Mouse (Mus musculus) frontal cortex, adult 2 months (tissue): Measurements from ENCODE around the gene Gatad2b. TPM values are rescaled to one million over a fixed set of nuclear protein-coding genes. Genes with fewer than 3 reads are reported as not detected.
A peak's percentile ranks its signal among the peaks of the same experiment; 100 is the strongest.
"Not testable (repeated sequence)": the region's sequence is repeated elsewhere in the genome, so short reads cannot be mapped to it uniquely, and the experiment has no call there.

ENCODE experiments used
- DNase-seq, 2 experiments: peaks; one replicate each; pipeline ENCODE4 v3.0.0; 2022; ENCODE audit warnings: low spot score in 1 of 2; ENCODE audit errors: extremely low spot score in 1 of 2
- polyA plus RNA-seq: library from polyadenylated mRNA; depleted of rRNA; stranded (reverse); fragments of >200 nt; gene quantifications from 2 replicates; pipeline ENCODE4 v1.2.3, GENCODE M21; 2012

Gene Gatad2b
- polyA plus RNA-seq, 1 experiment: 38.4 TPM

- peak in 1 of 2 experiments; percentile 25 for DNase-seq
Observed at GRCm38 (mm10) chr3:90294064-90294440, 1.1 kb downstream of the Gatad2b start.

GRCm38 (mm10) chr3:90294651-90295050 lies 1.7 kb downstream of the Gatad2b start:
- DNase-seq: no peak

- no peak for DNase-seq
Observed at GRCm38 (mm10) chr3:90305801-90306200, 12.8 kb downstream of the Gatad2b start.

GRCm38 (mm10) chr3:90309589-90309988 lies 16.6 kb downstream of the Gatad2b start:
- DNase-seq: no peak

GRCm38 (mm10) chr3:90313367-90313766 lies 20.4 kb downstream of the Gatad2b start:
- no peak for DNase-seq

GRCm38 (mm10) chr3:90314241-90314640 lies 21.3 kb downstream of the Gatad2b start:
- no peak for DNase-seq

- no peak for DNase-seq
Observed at GRCm38 (mm10) chr3:90322289-90322688, 29.3 kb downstream of the Gatad2b start.

GRCm38 (mm10) chr3:90323119-90323518 lies 30.1 kb downstream of the Gatad2b start:
- DNase-seq: peak; percentile 40 to 82

- DNase-seq: no peak
Observed at GRCm38 (mm10) chr3:90332485-90332884, 39.5 kb downstream of the Gatad2b start.

- no peak for DNase-seq
Observed at GRCm38 (mm10) chr3:90335517-90335916, 42.5 kb downstream of the Gatad2b start.

GRCm38 (mm10) chr3:90338190-90338589 lies 45.2 kb downstream of the Gatad2b start:
- no peak for DNase-seq

- DNase-seq: no peak
Observed at GRCm38 (mm10) chr3:90340177-90340576, 47.2 kb downstream of the Gatad2b start.

GRCm38 (mm10) chr3:90342853-90343252 lies 49.9 kb downstream of the Gatad2b start:
- DNase-seq: not testable (repeated sequence)

- DNase-seq: no peak
Observed at GRCm38 (mm10) chr3:90347847-90348246, 54.9 kb downstream of the Gatad2b start.

- DNase-seq: no peak
Observed at GRCm38 (mm10) chr3:90357959-90358358, 65.0 kb downstream of the Gatad2b start.

- no peak for DNase-seq
Observed at GRCm38 (mm10) chr3:90359230-90359629, 66.3 kb downstream of the Gatad2b start.

- DNase-seq: no peak
Observed at GRCm38 (mm10) chr3:90361476-90361875, 68.5 kb downstream of the Gatad2b start.

- DNase-seq: no peak
Observed at GRCm38 (mm10) chr3:90362346-90362745, 69.4 kb downstream of the Gatad2b start.

- DNase-seq: no peak
Observed at GRCm38 (mm10) chr3:90367001-90367632, 74.1 kb downstream of the Gatad2b start.

- DNase-seq: peak; percentile 36 to 72
Observed at GRCm38 (mm10) chr3:90369041-90369440, 76.1 kb downstream of the Gatad2b start.

GRCm38 (mm10) chr3:90371857-90372256 lies 78.9 kb downstream of the Gatad2b start:
- no peak for DNase-seq

- DNase-seq: no peak
Observed at GRCm38 (mm10) chr3:90372817-90373216, 79.8 kb downstream of the Gatad2b start.
